Mouse (Mus musculus): ENCODE results near the gene Dock8.
A peak's percentile ranks its signal among the peaks of the same experiment; 100 is the strongest.

Gene Dock8

DNA sequence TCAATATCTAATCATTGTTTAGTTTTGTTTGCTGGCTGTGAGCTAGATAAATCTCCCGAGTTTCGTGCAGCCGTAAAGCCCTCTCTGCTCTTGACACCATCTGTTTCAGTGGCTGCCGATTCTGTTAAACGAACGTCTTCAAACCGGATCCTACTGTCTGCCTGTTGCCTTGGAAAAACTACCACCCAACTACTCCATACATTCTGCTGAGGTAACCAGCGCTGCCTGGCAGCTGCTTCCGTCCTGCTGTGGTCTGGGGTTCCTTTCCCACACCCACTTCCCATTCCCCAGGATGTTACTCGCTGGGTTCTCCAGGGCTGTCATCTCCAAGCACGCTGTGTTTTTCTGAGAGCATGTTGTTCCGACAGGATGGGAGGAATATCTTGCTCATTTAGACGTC lies 123.7 kb downstream of the Dock8 start:
- DNase-seq (ENCODE audit: low read depth, low spot score) = no peak

DNA sequence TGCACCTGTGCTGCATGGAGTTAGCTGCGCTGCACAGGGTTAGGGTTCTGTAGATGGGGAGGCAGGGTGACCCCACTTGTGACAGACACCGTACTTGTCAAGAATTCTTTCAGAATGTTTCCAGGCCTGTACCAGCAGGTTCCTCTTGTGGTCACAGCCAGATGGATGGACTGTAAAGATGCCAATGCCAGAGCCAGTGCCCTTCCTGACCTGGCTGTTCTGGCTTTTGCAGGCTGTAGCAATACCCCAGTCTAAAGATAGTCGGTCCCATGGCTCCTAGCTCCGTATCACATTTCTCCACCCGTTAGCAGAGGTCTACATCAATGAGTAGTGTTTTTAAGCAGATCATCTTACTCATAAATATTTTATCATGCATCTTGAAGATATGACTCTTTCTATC lies 124.1 kb downstream of the Dock8 start:
- DNase-seq (ENCODE audit: low read depth, low spot score) = no peak

DNA sequence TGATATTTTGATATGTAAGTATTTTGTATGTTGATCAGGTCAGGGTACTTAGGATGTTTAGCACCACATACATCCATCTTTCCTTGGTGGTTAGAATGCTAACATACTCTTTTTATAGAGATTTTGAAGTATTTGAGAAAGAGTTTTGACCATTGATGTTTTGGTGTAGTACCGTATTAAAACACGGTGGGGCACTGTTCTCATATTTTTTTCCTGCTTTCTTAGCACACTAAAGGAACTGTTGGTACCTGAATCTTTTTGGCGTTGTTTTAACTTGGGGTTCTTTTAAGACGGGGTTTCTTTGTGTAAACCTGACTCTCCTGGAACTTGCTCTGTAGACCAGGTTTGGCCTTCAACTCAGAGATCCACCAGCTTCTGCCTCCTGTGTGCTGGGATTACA lies 133.0 kb downstream of the Dock8 start:
- DNase-seq (ENCODE audit: low read depth, low spot score) = peak; percentile 65

- no peak for DNase-seq (ENCODE audit: low read depth, low spot score)
These were observed 134.6 kb downstream of the Dock8 start for GRCm38 (mm10) chr19:25133959-25134358.

DNA sequence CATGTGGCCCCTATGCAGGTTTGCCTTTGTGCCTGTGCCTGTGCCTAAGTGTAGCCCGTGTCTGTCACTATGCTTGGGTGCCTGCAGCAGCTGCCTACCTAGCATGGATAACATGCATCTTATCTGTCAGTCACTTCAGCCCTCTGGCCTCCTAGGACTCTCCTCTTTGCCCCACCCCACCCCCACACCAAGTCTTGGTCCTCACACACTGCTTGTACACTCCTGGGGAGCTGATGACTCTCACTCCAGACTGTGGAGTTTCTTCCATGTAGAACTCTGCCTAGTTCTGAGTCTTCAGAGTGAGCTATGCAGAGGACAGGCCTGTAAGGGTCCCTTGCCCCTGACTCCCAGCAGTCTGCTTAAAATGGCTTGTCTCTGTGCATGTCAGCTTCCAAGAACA lies 136.8 kb downstream of the Dock8 start:
- no peak for DNase-seq (ENCODE audit: low read depth, low spot score)

- DNase-seq (ENCODE audit: low read depth, low spot score) = no peak
These were observed 138.8 kb downstream of the Dock8 start for GRCm38 (mm10) chr19:25137907-25138820.

DNA sequence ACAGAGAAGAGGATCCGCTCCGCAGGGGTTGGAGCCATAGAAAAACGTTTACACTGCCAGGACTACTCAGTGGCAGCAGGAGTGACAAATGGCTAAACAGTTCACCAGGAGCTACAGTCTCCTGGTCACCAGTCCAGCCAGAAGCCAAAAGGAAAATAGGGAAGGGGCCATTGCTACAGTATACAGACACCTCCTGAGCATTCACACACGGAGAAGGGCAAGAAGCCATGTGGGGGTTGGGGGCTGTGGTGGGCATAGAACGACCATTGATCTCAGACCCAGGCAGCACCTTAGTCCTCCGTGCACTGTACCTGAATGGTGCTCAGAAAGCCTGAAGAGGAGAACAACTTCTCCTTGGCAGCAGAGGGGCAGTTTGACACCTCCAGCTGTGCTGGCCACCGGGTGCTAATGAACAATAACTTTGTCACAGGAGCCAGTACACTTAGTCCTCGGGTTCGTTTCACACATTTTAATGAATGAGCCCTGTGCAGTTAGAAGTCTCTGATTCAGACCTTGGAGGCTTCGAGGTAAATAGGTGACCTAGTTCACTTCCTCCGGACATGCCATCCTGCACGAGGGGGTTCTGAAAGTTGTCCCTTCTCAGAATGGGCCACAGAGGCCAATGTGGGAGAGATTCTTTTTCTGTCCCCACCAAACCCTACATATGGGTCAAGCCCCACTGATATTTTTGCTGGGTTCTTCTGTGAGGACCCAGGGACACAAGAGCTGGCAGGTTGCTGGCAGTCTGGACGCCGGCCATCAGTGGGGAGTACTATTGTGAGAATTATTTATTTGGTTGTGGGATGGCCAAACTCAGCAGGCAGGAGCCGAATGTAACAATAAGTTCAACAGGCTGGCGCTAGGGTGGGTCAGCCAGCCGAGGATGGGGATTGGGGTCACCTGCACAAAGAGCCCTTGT lies 145.0 kb downstream of the Dock8 start:
- DNase-seq (ENCODE audit: low read depth, low spot score) = no peak

- DNase-seq (ENCODE audit: low read depth, low spot score) = no peak
These were observed 145.8 kb downstream of the Dock8 start for GRCm38 (mm10) chr19:25145116-25145515.

- DNase-seq (ENCODE audit: low read depth, low spot score) = no peak
These were observed 146.8 kb downstream of the Dock8 start for GRCm38 (mm10) chr19:25146122-25146521.

GRCm38 (mm10) chr19:25149788-25150187 lies 150.5 kb downstream of the Dock8 start:
- no peak for DNase-seq (ENCODE audit: low read depth, low spot score)

DNA sequence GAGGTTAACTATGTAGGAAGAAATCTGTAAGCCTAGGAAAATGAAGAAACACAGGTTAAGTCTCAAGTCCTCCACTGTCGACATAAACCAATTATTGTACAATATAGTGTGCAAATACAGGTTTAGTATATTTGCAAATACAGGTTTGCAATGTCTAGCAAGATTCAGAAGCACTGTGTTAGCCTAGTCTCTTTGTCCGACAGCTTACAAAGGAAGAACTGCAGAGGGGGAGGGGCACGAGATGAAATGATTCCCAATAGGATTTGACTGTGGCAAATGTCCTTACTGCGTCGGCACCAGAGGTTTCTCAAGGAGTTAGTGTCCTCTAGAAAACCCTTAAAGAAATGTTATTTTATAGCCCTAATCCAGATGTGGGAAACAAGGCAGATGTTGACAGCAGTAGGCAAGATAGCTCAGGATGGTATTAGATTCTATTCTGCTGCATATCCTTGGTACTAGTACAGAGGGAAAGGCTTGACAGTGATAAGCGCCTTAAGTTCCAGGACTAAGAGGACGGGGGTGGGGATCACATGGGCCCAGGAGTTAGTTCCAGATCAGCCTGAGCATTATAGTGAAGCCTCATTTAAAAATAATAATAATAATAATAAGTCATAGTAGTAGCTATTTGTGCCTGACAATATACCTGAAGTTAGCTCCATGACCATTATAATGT lies 155.3 kb downstream of the Dock8 start:
- no peak for DNase-seq (ENCODE audit: low read depth, low spot score)

DNA sequence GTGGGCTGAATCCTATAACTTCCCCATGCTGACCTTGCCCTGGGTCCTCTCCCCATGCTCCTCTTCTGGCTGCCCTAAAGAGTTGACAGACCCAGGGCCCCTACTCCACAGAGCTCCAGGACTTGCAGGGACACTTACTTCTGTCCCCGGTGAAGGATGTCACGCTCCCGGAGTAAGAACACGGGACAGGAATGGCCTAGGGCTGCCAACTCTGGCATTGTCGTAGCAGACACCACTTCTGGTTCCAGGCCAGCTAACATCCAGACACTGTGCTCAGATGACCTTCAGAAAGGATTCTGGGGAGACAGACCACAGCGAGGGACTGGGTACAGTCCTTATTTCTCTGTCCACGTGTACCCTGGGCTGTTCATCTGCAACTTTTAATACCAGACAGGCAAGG lies 155.9 kb downstream of the Dock8 start:
- DNase-seq (ENCODE audit: low read depth, low spot score) = no peak

GRCm38 (mm10) chr19:25155709-25156108 lies 156.4 kb downstream of the Dock8 start:
- no peak for DNase-seq (ENCODE audit: low read depth, low spot score)

DNA sequence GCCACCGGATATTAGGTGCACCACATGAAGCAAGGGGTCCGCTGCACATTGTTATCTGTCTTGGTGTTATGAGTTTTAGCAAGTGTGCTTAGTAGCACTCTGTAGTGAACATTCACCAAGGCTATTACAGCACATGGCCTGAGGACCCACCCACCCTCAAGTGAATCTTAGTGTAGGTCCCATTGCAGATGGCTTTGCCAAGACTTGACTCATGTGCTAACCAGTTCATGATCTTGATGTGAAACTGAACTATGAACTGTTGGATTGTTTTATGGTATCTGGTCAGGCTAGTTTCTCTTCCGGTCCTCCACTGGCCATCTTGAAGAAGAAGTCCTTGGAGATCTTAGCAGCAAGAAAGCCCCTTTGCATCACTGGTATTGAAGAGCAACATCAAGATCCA lies 162.9 kb downstream of the Dock8 start:
- no peak for DNase-seq (ENCODE audit: low read depth, low spot score)

DNA sequence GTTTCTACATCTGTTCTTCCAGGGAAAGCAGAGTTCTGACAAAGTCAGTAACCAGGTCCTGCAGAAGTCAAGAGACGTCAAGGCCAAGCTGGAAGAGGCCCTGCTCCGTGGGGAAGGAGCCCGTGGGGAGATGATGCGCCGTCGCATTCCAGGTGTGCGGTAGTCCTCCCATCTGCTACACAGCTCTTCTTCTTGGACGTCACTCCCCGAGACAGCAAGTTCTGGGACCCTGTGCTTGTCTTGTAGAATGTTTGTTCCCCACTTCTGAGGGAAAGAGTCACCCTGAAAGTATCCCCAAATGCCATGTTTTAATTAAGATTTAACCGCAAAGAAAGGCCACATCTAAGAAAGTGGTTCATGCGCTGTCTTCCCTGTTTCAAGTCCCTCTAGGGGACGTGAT lies 164.1 kb downstream of the Dock8 start:
- DNase-seq (ENCODE audit: low read depth, low spot score) = no peak

GRCm38 (mm10) chr19:25166412-25166811 lies 167.1 kb downstream of the Dock8 start:
- no peak for DNase-seq (ENCODE audit: low read depth, low spot score)

GRCm38 (mm10) chr19:25171395-25171794 lies 172.1 kb downstream of the Dock8 start:
- no peak for DNase-seq (ENCODE audit: low read depth, low spot score)

GRCm38 (mm10) chr19:25176746-25177145 lies 177.4 kb downstream of the Dock8 start:
- DNase-seq (ENCODE audit: low read depth, low spot score) = no peak

DNA sequence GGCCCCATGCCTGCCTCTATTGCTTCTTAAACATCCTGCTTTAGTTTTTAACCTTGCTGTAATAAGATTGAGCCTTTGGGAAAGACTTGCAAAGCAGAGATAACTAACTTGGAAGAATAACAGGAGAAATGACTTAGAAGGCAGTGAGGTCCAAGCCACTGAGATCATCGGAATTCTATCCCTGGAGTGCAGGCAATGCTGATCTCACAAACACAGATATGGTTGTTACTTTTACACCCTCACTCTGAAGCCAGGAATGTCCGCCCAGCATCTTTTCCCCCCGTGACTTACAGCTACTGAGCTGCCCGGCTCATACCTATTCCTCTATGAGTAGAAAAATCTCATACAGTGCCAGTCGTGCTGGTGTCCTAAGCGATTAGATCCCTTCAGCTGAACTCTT lies 180.7 kb downstream of the Dock8 start:
- DNase-seq (ENCODE audit: low read depth, low spot score) = no peak

DNA sequence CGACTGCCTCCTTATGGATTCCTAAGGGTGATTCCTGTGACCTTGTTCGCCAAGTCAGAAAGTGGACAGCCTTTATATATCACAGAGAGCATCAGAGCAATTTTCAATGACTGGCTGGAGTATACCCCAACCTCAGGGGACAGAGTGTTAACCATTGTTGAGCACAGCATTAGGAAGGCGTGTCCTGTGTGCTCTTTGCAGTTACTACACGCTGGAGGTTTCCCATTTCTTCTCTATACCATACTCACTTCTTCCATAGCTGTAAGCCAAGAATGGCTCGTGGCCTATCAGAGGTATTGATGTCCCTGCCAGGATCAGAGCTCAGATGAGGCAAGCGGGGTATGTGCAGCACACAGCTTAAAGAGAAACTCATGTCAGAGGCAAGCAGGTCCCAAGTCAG lies 181.2 kb downstream of the Dock8 start:
- no peak for DNase-seq (ENCODE audit: low read depth, low spot score)

- no peak for DNase-seq (ENCODE audit: low read depth, low spot score)
These were observed 184.7 kb downstream of the Dock8 start for GRCm38 (mm10) chr19:25184076-25184475.

GRCm38 (mm10) chr19:25186316-25186715 lies 187.0 kb downstream of the Dock8 start:
- DNase-seq (ENCODE audit: low read depth, low spot score) = no peak

All from 3T3-L1 (cell line).